Mouse (Mus musculus) neural tube, embryonic 12.5 days (tissue): ENCODE measurements around the gene Spg21. TPM values are rescaled to one million over a fixed set of nuclear protein-coding genes. Genes with fewer than 3 reads are reported as not detected.

ENCODE experiments used
- ATAC-seq: fragments of 200-750 bp; cut with Nextera tagmentation; 2 replicates; pipeline ENCODE4 v1.8.0; 2017; ENCODE audit warnings: low read depth, mild to moderate bottlenecking, moderate TSS enrichment, moderate library complexity; ENCODE audit not compliant: low FRiP score
- H3K27ac ChIP-seq: fragments of 300-500 bp; sonication (generic); 2 replicates; pipeline ENCODE4 v1.5.1; 2016
- H3K27me3 ChIP-seq: fragments of 300-500 bp; sonication (generic); replicated peaks from 2 replicates; pipeline ENCODE4 v1.6.1; 2016; ENCODE audit warnings: mild to moderate bottlenecking
- H3K36me3 ChIP-seq: fragments of 300-500 bp; sonication (generic); 2 replicates; pipeline ENCODE4 v1.6.1; 2016; ENCODE audit warnings: mild to moderate bottlenecking
- H3K4me1 ChIP-seq: fragments of 300-500 bp; sonication (generic); 2 replicates; pipeline ENCODE4 v1.6.1; 2016
- H3K4me2 ChIP-seq: fragments of 300-500 bp; sonication (generic); replicated peaks from 2 replicates; pipeline ENCODE4 v1.6.1; 2016; ENCODE audit warnings: mild to moderate bottlenecking
- H3K4me3 ChIP-seq: fragments of 300-500 bp; sonication (generic); 2 replicates; pipeline ENCODE4 v1.5.1; 2016
- H3K9ac ChIP-seq: fragments of 300-500 bp; sonication (generic); 2 replicates; pipeline ENCODE4 v1.6.1; 2016; ENCODE audit warnings: mild to moderate bottlenecking
- H3K9me3 ChIP-seq: fragments of 300-500 bp; sonication (generic); 2 replicates; pipeline ENCODE4 v1.6.1; 2016; ENCODE audit warnings: mild to moderate bottlenecking
- WGBS: fragments of 180-500 bp; shearing (Covaris S2); methylation state at CpG from one replicate; pipeline ENCODE4 v1.1.7; 2016; 5-methylcytosine and 5-hydroxymethylcytosine counted together
- polyA plus RNA-seq: library from polyadenylated mRNA; unstranded; fragments of >200 nt; fragmentation: Nextera tagmentation; extraction: Ambion mirVana; gene quantifications from 2 replicates; pipeline ENCODE4 v1.2.1, GENCODE M21; 2016

Gene Spg21
- polyA plus RNA-seq, 1 experiment from 2014 or later, result 129 TPM

- Histone ChIP-seq H3K36me3 (peaks cover 13% of the 10 kb centered on the region), H3K9ac (peak within 1 kb of the TSS; percentile 86), H3K27ac (no peak within 1 kb of the TSS), H3K4me2 (peak within 1 kb of the TSS; percentile 74), H3K4me1 (peaks cover 4% of the 10 kb centered on the region), H3K27me3 (no peaks in the 10 kb centered on the region), H3K9me3 (no peaks in the 10 kb centered on the region), H3K4me3 (peak within 1 kb of the TSS; percentile 92)
- WGBS, result under 1% methylated on average over 54 of the region's 54 CpGs
- peak; percentile 93 for ATAC-seq
Measured at GRCm38 (mm10) chr9:65435671-65436301, 25.0 kb upstream of the Spg21 start, which contains the start of gene Mtfmt. Gene Mtfmt (plus strand): TSS chr9:65435782.

GRCm38 (mm10) chr9:65444692-65445091 lies 16.1 kb upstream of the Spg21 start:
- H3K4me2 ChIP-seq, result no peak overlapping the region
- no peak overlapping the region for H3K27ac ChIP-seq
- H3K36me3 ChIP-seq, result peaks cover 65% of the 10 kb centered on the region
- no peaks in the 10 kb centered on the region for H3K27me3 ChIP-seq
- 93% methylated on average over 4 of the region's 4 CpGs for WGBS
- ATAC-seq, result no peak
- H3K4me1 ChIP-seq, result no peaks in the 10 kb centered on the region
- no peaks in the 10 kb centered on the region for H3K9me3 ChIP-seq
- H3K4me3 ChIP-seq, result no peak overlapping the region
- H3K9ac ChIP-seq, result no peak overlapping the region

GRCm38 (mm10) chr9:65447951-65448350 lies 12.8 kb upstream of the Spg21 start:
- 88% methylated on average over 6 of the region's 6 CpGs for WGBS
- peaks cover 58% of the 10 kb centered on the region for H3K36me3 ChIP-seq
- H3K27ac ChIP-seq, result no peak overlapping the region
- no peaks in the 10 kb centered on the region for H3K4me1 ChIP-seq
- no peak overlapping the region for H3K4me2 ChIP-seq
- H3K27me3 ChIP-seq, result no peaks in the 10 kb centered on the region
- no peak overlapping the region for H3K9ac ChIP-seq
- no peak for ATAC-seq
- no peaks in the 10 kb centered on the region for H3K9me3 ChIP-seq
- no peak overlapping the region for H3K4me3 ChIP-seq

GRCm38 (mm10) chr9:65458975-65459374 lies 1.8 kb upstream of the Spg21 start:
- Histone ChIP-seq H3K27me3 (no peaks in the 10 kb centered on the region), H3K4me2 (no peak overlapping the region), H3K36me3 (no peaks in the 10 kb centered on the region), H3K27ac (no peak overlapping the region), H3K4me3 (no peak overlapping the region), H3K9ac (no peak overlapping the region), H3K9me3 (no peaks in the 10 kb centered on the region), H3K4me1 (peaks cover 19% of the 10 kb centered on the region)
- 90% methylated on average over 2 of the region's 2 CpGs for WGBS
- ATAC-seq, result no peak

- Histone ChIP-seq H3K9ac (no peak overlapping the region), H3K27ac (peak overlapping the region; percentile 32; the same call in 1 of the 2 replicates), H3K27me3 (no peaks in the 10 kb centered on the region), H3K9me3 (no peaks in the 10 kb centered on the region), H3K4me1 (peaks cover 19% of the 10 kb centered on the region), H3K36me3 (peaks cover 1% of the 10 kb centered on the region), H3K4me2 (peak overlapping the region; percentile 74), H3K4me3 (no peak overlapping the region)
- no peak for ATAC-seq
- 27% methylated on average over 3 of the region's 3 CpGs for WGBS
Measured at GRCm38 (mm10) chr9:65460198-65460597, 549 bp upstream of the Spg21 start.

DNA sequence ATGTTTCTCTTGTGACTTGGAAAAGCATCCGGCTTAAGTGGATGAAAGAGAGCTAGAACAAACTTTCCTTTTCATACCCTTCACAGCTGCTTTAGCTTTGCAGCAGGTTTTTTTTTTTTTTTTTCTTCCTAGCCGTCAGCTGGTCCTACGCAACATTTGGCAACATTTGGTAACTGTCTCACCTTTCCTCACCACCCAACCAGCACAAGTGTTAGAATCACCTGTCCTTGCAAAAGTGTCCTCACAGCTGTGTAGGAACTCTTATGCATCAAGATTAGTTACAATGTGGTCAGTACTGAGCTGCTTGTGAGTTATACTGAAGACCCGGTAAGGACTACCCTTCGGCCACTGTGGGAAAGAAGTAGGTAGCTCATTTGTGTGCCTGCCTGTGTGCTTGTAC lies 1.8 kb downstream of the Spg21 start:
- no peak overlapping the region for H3K9ac ChIP-seq
- peaks cover 19% of the 10 kb centered on the region for H3K4me1 ChIP-seq
- H3K36me3 ChIP-seq, result peaks cover 15% of the 10 kb centered on the region
- no peak overlapping the region for H3K4me2 ChIP-seq
- no peak overlapping the region for H3K4me3 ChIP-seq
- H3K27me3 ChIP-seq, result no peaks in the 10 kb centered on the region
- no peak for ATAC-seq
- no peaks in the 10 kb centered on the region for H3K9me3 ChIP-seq
- H3K27ac ChIP-seq, result no peak overlapping the region
- 86% methylated on average over 5 of the region's 5 CpGs for WGBS

DNA sequence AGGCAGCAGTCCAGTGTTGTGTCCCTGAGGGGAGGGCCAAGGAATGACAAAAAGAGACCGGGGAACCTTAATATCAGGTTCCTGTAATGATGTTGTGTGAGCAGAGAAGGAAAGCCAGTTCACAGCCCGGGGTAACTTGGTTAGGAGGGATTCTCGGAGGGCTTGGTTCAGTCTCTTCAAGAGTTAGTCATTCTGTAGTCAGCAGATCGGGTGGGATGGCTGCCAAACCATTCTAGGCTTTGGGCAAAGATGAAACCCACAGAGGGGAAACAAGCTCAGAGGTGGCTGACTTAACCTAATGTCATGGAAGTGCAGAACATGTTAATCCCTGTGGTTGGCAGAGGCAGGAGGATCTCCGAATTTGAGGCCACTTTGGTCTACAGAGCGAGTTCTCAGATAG lies 3.4 kb downstream of the Spg21 start:
- H3K4me2 ChIP-seq, result no peak overlapping the region
- no peaks in the 10 kb centered on the region for H3K9me3 ChIP-seq
- no peak overlapping the region for H3K9ac ChIP-seq
- WGBS, result 95% methylated on average over 6 of the region's 6 CpGs
- peaks cover 20% of the 10 kb centered on the region for H3K36me3 ChIP-seq
- no peak overlapping the region for H3K27ac ChIP-seq
- H3K4me1 ChIP-seq, result peaks cover 19% of the 10 kb centered on the region
- ATAC-seq, result no peak
- H3K27me3 ChIP-seq, result no peaks in the 10 kb centered on the region
- no peak overlapping the region for H3K4me3 ChIP-seq

- Histone ChIP-seq H3K27ac (no peak overlapping the region), H3K4me3 (no peak overlapping the region), H3K9ac (no peak overlapping the region), H3K4me2 (no peak overlapping the region), H3K27me3 (no peaks in the 10 kb centered on the region), H3K4me1 (peaks cover 14% of the 10 kb centered on the region), H3K9me3 (no peaks in the 10 kb centered on the region), H3K36me3 (peaks cover 29% of the 10 kb centered on the region)
- 97% methylated on average over 2 of the region's 2 CpGs for WGBS
- ATAC-seq, result no peak
Measured at GRCm38 (mm10) chr9:65465241-65465640, 4.5 kb downstream of the Spg21 start.

DNA sequence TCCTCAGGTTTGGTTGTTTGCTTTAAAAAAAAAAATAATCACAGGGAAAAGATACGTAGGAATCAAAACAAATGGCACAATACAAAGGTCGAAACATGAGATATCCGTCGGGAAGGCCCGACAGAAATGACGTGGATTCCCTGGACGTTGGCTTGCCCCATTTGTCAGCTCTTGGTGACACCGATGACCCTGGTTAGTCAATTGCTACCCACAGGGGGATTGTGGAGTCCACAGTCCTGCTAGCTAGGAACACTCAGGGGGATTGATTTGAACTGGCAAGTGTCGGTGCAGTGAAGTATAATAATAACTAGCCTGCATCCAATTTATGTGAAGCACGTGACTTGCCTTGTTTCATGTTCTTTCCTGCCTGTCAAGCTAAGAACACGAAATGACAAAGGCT lies 6.9 kb downstream of the Spg21 start:
- ATAC-seq, result no peak
- Histone ChIP-seq H3K9ac (no peak overlapping the region), H3K27ac (no peak overlapping the region), H3K4me3 (no peak overlapping the region), H3K9me3 (no peaks in the 10 kb centered on the region), H3K27me3 (no peaks in the 10 kb centered on the region), H3K36me3 (peaks cover 44% of the 10 kb centered on the region), H3K4me1 (no peaks in the 10 kb centered on the region; the same call in 1 of the 2 replicates), H3K4me2 (no peak overlapping the region)
- WGBS, result 73% methylated on average over 11 of the region's 11 CpGs

DNA sequence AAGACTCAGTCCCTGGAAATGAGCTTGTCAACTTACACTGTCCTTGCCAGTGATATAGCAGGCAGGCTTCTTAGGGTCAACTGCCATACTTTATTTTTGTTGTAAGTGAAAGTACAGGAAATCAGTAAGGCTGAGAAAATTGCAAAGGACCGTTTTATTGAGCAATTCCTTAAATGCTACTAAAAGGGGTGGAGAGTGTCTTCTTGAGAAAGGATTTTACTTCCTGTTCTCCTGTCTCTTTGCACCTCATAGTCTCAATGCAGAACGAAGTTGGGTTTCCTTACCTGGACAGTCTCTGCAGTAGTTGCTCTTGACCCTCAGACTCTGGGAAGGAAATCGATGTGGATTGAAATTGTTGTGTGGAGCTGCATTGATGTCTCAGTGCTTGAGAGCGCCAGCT lies 12.0 kb downstream of the Spg21 start:
- ATAC-seq, result no peak

GRCm38 (mm10) chr9:65479158-65479557 lies 18.4 kb downstream of the Spg21 start:
- H3K4me2 ChIP-seq, result no peak overlapping the region
- WGBS, result 89% methylated on average over 8 of the region's 8 CpGs
- H3K9ac ChIP-seq, result no peak overlapping the region
- H3K9me3 ChIP-seq, result no peaks in the 10 kb centered on the region
- H3K27me3 ChIP-seq, result no peaks in the 10 kb centered on the region
- peaks cover 82% of the 10 kb centered on the region for H3K36me3 ChIP-seq
- H3K4me1 ChIP-seq, result no peaks in the 10 kb centered on the region
- no peak for ATAC-seq
- H3K4me3 ChIP-seq, result no peak overlapping the region
- H3K27ac ChIP-seq, result no peak overlapping the region

More for the DNA sequence above, 12.0 kb downstream of the Spg21 start:
- 93% methylated on average over 4 of the region's 4 CpGs for WGBS
- Histone ChIP-seq H3K4me3 (no peak overlapping the region), H3K4me2 (no peak overlapping the region), H3K27me3 (no peaks in the 10 kb centered on the region), H3K27ac (no peak overlapping the region), H3K36me3 (peaks cover 66% of the 10 kb centered on the region), H3K9me3 (no peaks in the 10 kb centered on the region), H3K9ac (no peak overlapping the region), H3K4me1 (no peaks in the 10 kb centered on the region; the same call in 1 of the 2 replicates)

DNA sequence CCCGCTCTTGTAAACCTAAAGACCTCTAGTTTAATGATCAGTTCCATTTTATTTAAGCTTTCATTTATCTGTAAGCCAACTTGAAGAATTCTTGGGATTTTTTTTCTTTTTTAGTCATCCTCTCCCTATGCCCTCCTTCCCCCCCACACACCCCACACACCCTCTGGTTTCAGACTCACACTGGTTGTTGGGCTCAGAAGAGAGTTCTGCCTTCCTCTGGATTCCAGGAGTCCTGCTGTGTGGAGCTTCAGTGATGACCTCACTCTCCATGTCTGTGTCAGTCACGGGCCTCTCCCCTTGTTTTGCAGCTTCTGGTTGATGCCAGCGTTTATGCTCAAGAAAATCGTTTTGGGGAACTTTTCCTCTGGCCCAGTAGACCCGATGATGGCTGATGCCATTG lies 19.3 kb downstream of the Spg21 start:
- Histone ChIP-seq H3K4me2 (no peak overlapping the region), H3K27ac (no peak overlapping the region), H3K36me3 (peaks cover 84% of the 10 kb centered on the region), H3K27me3 (no peaks in the 10 kb centered on the region), H3K4me1 (no peaks in the 10 kb centered on the region), H3K9me3 (no peaks in the 10 kb centered on the region), H3K4me3 (no peak overlapping the region), H3K9ac (no peak overlapping the region)
- WGBS, result 89% methylated on average over 5 of the region's 5 CpGs
- ATAC-seq, result no peak

DNA sequence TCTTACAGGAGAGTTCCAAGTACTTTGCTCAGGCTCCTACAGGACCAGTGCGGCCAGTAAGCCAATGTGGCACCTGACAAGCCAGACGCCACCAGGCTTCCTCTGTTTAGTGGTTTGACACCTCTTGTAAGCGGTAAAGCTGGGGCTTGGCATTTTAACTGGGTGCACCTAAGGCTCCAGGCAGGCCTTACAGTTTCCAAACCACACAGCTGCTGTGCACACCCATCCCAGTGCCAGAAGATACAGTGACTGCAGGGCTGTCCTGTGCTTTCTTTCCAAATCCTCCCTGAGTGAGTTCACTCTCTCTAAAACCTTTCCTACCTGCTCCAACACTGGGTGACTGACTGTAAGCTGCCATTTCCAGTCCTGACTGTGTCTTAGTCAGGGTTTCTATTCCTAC lies 30.7 kb downstream of the Spg21 start:
- no peaks in the 10 kb centered on the region for H3K27me3 ChIP-seq
- no peak overlapping the region for H3K4me2 ChIP-seq
- H3K9me3 ChIP-seq, result no peaks in the 10 kb centered on the region
- no peak overlapping the region for H3K4me3 ChIP-seq
- no peak overlapping the region for H3K9ac ChIP-seq
- H3K36me3 ChIP-seq, result peaks cover 17% of the 10 kb centered on the region
- H3K27ac ChIP-seq, result no peak overlapping the region
- WGBS, result 78% methylated on average over 3 of the region's 3 CpGs
- no peaks in the 10 kb centered on the region for H3K4me1 ChIP-seq
- no peak for ATAC-seq
